Mouse (Mus musculus): ENCODE measurements at regions not wholly inside any gene's neighbourhood (a gene's known extent, or its start where the extent isn't known, plus 50 kb on each side); places are given as distances from the start of the nearest gene placed in this dataset.

DNA sequence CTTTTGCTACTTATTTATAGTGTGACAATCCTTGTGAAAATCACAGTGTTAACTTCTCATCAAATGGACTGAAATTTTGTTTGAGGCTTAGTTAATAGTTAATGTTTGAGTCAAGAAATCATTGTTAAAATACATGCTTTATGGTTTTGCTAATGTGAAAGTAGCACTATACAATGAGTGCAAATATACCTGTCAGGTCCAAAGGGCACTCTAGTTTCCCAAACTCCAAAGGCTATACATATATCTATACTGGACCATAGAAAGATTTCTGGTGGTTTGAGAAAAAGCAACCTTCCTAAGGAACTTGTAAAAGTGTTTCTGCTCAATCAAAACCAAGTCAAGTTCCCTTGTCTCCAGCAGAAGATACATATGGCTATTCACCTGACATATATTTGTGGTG lies 258.3 kb upstream of the Dsel start:
- no peak for DNase-seq (ENCODE audit: low read depth, low spot score)

DNA sequence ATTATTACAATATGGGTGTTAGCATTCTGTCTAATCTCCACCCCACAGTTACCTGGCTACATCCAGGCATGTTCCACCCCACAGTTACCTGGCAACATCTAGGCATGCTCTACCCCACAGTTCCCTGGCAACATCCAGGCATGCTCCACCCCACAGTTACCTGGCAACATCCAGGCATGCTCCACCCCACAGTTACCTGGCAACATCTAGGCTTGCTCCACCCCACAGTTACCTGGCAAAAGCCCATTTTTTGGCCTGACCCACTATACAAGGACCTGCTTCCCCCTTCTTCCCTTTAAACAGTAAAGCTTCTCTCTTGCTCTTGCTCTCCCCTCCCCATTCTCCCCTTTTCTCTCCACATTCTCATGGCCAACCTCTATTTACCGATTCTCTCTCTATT lies 238.7 kb upstream of the Dsel start:
- DNase-seq (ENCODE audit: low read depth, low spot score): no peak

DNA sequence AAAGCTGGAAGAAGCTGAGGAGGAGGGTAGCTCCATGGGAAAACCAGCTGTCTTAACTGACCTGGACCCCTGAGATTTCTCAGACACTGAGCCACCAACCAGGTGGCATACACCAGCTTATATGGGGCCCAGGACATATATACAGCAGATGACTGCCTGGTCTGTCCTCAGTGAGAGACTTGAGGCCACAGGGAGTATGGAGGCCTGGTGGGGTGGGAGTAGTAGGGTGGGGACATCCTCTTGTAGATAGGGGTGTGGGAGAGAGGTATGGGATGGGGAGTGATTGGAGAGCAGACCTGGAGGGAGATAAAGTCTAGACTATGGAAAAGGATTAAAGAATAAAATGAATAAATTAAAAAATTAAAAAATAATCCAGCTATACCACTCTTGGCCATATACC lies 195.2 kb upstream of the Dsel start:
- no peak for DNase-seq (ENCODE audit: low read depth, low spot score)

DNA sequence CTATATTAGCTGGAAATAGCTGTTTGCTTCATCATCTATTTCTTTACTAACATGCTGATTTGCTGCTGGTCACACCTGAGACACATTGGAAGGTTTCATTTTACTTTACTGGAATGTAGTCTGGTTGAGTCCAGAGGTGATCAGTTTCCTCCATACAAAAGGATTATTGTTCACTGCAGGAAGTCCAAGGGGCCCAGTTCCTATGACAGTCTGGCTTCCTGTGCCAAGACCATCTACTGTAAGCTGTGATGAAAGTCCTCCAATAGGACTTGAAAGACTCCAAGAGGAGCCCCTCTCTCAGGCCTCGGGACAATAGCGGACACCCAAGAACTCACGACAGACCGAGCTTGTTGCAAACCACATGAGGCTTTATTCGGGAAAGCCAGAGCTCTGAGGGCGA lies 189.2 kb upstream of the Dsel start:
- DNase-seq (ENCODE audit: low read depth, low spot score): no peak

DNA sequence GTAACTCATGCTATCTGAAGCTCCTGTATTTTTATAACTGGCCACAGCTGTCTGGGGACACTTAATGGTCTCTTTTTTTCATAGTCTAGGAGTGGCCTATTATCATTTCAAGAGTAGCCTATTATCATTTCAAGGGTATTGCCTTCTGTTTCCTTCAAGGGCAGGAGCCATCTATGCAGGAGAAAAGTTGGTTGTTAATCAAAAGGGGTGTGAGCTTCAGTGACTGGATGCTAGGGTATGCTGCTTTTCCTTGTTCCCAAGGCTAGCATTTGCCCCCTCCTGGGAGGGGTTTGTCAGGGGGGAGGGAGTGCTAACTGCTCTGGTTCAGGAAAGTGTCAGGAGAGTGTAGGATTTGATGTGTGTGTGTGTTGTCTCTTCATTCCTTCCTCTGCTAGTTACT lies 178.3 kb upstream of the Dsel start:
- peak; percentile 71 for DNase-seq (ENCODE audit: low read depth, low spot score)

DNA sequence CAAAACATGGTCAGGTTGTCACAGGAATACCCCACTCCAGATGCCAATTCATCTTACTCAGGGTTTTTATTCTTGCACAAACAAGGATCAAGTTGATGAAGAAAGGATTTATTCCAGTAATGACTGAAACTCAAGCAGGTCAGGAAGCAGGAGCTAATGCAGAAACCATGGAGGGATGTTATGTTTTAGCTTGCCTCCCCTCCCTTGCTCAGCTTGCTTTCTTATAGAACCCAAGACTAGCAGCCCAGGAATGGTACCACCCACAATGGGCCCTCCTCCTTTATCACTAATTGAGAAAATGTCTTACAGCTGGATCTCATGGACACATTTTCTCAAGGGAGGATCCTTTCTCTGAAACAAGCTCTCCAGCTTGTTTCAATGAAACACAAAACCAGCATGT lies 175.2 kb upstream of the Dsel start:
- DNase-seq (ENCODE audit: low read depth, low spot score): no peak

GRCm38 (mm10) chr1:112028533-112028932 lies 163.8 kb upstream of the Dsel start:
- no peak for DNase-seq (ENCODE audit: low read depth, low spot score)
